Mouse (Mus musculus) gastrocnemius, postnatal 14 days (tissue): ENCODE results near the gene Sec24b. TPM values are rescaled to one million over a fixed set of nuclear protein-coding genes. Genes with fewer than 3 reads are reported as not detected.

ENCODE experiments used
- DNase-seq: peaks from one replicate; pipeline ENCODE4 v3.0.0; 2021; ENCODE audit warnings: mixed read lengths
- intact Hi-C: fragments of 180-260 bp; cut with DNase I; formaldehyde crosslinking; loops from one replicate; pipeline ENCODE4 v1.15.1; 2025; ENCODE audit warnings: low total_unique reads
- long read RNA-seq, 2 experiments: library from polyadenylated mRNA; stranded (forward); transcript quantifications; one replicate each; pipeline ENCODE4 v2.0.0; 2021
- total RNA-seq, 2 experiments: library from RNA; stranded (reverse); gene quantifications; 2 replicates each; pipeline ENCODE4 v1.2.3; 2021

Gene Sec24b
- 10 to 100 TPM; 20.8 to 21.8 TPM for total RNA-seq
- long read RNA-seq, experiment 1, full-length matches to known transcripts = 2 of 9 reads
- long read RNA-seq, experiment 1, partial matches to known transcripts = 5 of 9 reads
- long read RNA-seq, experiment 1, other reads (novel, unspliced or antisense) = 2 of 9 reads
- long read RNA-seq, experiment 2, full-length matches to known transcripts = 2 of 13 reads
- long read RNA-seq, experiment 2, partial matches to known transcripts = 6 of 13 reads
- long read RNA-seq, experiment 2, other reads (novel, unspliced or antisense) = 5 of 13 reads

GRCm38 (mm10) chr3:130061281-130061680, at the start of gene Sec24b:
Gene Sec24b, minus strand, starts transcription at chr3:130061553.
- intact Hi-C loops = no loop called here
- DNase-seq = no peak

GRCm38 (mm10) chr3:130104471-130104870, 43.1 kb upstream of the Sec24b start:
- intact Hi-C loops = no loop called here

DNA sequence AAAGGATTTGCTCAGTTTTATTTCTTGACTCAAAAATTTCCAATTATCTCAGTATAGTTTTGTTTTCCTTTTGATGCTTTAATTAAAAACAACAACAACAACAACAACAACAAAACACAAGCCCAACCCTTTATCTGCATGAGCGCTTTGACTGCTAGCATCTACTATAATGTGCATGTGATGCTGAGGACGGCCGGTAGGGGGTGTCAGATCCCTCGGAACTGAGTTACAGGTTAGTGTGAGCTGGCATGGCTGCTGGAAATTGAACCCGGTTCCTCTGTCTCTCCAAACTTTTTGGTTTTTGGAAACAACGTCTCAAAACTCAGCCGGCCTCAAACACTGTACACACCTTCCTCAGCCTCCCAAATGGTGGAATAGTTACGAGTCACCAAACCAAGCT, 42.1 kb upstream of the Sec24b start:
- intact Hi-C loops = no loop called here
- no peak for DNase-seq

More at GRCm38 (mm10) chr3:130104471-130104870, 43.1 kb upstream of the Sec24b start:
- DNase-seq = no peak

DNA sequence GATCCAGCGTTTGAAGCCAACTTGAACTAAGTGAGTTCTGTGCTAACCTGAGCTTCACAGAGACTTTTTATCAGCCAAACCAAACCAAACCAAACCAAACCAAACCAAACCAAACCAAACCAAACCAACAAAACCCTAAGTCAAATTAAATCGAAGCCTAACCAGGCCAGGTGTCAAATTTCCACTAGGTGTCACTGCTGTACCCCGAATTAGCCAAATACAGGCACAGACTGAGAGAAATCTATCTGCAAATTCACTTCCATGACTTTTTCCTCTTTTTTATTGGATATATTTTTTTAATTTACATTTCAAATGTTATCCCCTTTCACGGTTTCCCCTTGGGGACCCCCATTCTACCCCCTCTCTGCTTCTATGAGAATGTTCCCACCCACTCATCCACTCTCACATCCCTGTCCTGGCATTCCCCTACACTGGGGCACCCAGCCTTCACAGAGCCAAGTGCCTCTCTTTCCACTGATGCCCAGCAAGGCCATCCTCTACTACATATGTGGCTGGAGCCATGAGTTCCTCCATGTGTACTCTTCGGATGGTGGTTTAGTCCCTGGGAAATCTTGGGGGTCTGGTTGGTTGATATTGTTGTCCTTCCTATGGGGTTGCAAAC, 33.9 kb upstream of the Sec24b start:
- no peak for DNase-seq
- intact Hi-C loops = no loop called here

DNA sequence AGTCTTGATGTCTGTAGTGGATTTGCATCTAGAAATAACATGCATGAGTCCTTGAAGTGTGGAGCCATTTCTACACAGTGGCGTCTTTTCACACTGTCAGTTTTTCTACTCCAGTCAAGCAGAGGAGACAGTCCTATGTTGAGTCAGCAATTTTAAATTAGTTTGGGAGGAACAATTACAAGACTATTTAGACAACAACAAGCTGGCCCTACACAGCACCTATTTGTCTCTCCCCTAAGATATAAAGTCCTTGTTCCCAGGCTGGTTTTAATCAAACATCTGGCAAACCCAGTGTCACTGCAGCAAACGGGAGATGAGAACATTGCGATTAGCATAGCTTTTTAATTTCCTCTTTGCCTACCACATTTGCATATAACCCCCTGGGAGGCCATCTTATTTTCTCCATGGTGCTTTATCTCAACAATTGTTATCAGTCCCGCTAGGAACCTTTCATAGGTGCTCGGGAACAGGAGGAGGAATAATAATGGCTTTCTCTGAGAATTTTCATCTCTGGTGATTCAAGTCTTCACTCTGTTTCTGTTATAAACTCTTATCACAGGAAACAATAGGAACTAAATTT, 32.9 kb upstream of the Sec24b start:
- DNase-seq = no peak
- intact Hi-C loops = loop anchor here (5.0 kb wide), 2 partner anchors 478 to 598 kb away; no protein-coding TSS in a partner anchor

DNA sequence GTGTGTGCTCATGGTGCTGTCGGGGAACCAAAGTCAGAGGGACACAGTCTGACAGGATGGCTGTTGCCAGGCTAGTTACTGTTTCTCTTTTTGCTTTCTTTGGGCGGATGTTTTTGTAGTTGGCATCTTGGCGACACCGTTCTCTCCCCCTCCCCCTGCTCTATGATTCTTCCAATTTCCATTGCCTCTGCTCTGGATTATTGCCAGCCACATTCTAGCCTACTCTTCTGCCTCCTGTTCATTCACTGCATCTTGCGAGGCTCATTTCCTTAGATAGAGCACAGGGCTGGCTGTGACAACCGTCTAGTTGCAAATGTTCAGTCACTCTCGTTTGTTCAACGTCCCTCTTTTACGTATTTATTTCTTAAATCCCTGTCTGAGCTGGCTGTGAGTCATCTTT, 29.1 kb upstream of the Sec24b start:
- DNase-seq = no peak
- intact Hi-C loops = loop anchor here (5.0 kb wide), 2 partner anchors 482 to 602 kb away; no protein-coding TSS in a partner anchor

- intact Hi-C loops = no loop called here
- no peak for DNase-seq
Observed at GRCm38 (mm10) chr3:130088654-130089053, 27.3 kb upstream of the Sec24b start.

GRCm38 (mm10) chr3:130087466-130087865, 26.1 kb upstream of the Sec24b start:
- intact Hi-C loops = no loop called here
- no peak for DNase-seq

GRCm38 (mm10) chr3:130086372-130087080, 25.2 kb upstream of the Sec24b start:
- intact Hi-C loops = no loop called here
- DNase-seq = peak; percentile 57

DNA sequence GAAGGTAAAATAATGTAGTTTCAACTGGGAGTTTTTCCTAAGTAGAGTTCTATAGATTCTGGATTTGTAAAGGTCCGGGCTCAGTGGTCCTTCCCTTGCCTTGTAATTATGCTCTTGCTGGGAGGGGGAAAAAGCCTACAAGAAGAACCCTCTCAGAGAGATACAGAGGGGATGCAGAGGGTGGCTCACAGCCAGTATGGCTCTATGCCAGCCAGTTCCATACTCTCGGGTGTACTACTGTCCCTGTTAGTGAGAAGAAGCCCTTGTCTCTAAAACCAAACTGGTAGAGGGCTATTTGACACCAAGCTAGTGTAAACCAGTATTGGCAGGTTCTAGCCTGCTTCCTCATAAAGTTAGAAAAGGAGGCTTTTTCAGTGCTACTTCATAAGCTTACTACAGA, 22.0 kb upstream of the Sec24b start:
- no peak for DNase-seq
- intact Hi-C loops = no loop called here

DNA sequence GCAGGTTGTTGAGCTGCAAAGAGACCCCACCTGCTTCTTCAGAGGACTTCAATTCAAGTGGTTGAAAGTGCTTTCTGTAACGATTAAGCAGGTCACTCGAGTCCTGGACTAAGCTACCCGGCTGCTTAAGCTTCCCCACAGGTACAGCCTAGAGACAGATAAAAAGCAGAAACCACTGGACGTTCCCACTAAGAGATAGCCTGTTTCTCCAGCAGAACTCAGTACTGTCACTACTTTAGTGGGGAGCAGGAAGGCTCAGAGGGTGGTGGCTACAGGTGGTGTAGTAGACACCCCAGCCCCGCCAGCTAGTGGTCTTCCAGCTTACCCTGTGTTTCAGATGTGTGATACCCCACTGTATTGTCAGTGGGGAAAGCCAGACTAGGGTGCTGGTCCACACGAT, 19.3 kb upstream of the Sec24b start:
- intact Hi-C loops = no loop called here
- no peak for DNase-seq

DNA sequence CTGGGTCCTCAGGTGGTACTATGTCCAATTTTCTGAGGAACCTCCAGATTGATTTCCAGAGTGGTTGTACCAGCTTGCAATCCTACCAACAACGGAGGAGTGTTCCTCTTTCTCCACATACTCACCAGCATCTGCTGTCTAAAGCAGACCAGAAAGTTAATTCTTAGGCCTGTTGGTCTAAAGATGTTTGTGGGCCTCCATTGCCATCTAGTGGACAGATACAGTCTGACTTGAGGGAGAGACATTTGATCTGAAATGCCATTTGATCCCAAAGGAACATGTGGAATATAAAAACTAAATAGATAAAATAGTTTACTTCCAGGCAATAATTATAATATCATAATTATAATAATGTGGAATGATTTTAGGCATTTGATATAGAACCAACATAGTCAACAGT, 18.4 kb upstream of the Sec24b start:
- intact Hi-C loops = loop anchor here (2.0 kb wide), 1 partner anchor 161 kb away; no protein-coding TSS in a partner anchor
- peak; percentile 47 for DNase-seq

- DNase-seq = no peak
- intact Hi-C loops = no loop called here
Observed at GRCm38 (mm10) chr3:130077291-130077690, 15.9 kb upstream of the Sec24b start.

DNA sequence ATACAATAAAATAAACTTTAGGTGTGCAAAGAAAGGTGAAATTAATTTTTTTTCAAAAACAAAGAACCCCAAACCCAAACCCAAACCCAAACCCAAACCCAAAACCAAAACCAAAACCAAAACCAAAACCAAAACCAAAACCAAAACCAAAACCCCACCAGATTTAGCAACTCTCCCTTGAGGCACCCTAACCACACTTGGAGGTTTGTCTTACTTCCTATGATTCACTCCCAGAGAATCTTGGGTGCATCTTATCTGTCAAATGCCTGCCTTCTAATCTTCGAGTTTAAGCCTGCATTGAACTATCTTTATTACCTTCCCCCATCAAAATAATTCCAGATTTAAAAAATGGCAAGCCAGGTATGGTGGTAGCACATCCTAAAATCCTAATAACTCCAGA, 14.4 kb upstream of the Sec24b start:
- intact Hi-C loops = no loop called here

DNA sequence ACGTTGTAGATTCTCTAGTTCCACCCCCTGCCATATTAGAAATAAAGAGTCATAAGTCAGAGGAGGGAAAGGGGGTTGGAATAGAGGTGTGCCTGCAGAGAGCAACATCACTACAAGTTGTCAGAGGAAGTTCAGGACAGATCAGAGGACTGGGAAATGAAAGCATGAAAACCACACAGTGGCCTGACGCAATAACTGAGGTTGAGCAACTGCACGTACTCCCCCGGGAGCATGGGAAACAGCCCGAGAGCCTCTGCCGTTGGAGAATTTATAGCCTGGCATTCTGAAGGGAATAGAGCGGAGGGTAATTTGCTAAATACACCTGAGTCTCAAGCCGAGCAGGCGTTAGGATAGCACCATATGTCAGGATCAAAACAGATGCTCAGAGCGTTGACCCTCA, 11.7 kb upstream of the Sec24b start:
- no peak for DNase-seq
- intact Hi-C loops = no loop called here

More for the DNA sequence above, 14.4 kb upstream of the Sec24b start:
- DNase-seq = no peak

GRCm38 (mm10) chr3:130071918-130072317, 10.6 kb upstream of the Sec24b start:
- DNase-seq = no peak
- intact Hi-C loops = no loop called here

DNA sequence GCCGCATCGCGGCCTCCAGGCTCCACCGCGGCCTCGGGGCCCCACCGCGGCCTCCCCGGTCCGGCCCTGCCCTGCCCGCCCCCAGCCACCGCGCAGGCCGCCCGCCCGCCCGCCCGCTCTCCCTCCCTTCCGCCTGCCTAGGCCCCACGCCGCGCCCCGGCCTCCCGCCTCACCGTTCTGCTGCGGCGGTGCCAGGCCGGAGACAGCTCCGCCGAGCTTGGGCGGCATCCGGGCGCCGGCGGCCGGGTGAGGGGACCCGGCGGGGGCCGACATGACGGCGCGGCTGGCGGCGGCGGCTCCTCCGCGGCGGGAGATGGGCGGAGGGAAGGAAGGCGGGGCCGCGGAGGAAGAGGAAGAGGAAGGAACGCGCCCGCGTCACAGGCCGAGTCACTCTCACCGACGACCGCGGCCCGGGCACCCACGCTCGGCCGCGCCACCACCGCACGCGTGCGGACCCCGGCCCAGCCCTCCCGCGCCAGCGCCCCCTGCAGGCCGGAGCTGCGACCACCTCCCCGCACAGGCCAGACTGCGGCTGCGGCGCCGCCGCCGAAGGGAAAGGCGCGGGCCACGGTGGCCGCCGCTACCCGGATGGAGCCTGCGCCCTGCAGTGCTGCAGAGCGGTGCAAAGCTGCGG, 840 bp downstream of the Sec24b start:
- intact Hi-C loops = no loop called here

GRCm38 (mm10) chr3:130059805-130060395, 1.5 kb downstream of the Sec24b start:
- no peak for DNase-seq
- intact Hi-C loops = no loop called here

More for the DNA sequence above, 840 bp downstream of the Sec24b start:
- peak; percentile 82 for DNase-seq

DNA sequence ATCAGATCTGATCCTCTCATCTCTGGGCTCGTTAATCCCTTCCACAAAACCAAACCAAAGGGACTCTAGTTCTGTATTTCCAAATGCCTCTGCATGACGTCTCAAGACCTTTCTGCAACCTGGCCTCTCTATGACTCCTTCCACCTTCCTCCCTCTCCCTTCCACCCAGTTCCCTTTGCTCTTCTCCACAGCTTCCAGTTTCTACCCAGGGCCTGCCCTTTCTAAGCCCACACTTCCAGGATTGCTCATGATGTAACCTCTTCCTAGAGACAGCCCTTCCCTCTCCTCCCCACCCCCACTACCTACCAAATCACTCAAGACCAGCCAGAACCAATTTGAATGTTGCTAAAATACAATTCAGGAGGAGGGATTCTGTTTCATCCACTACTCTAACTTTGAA, 2.9 kb downstream of the Sec24b start:
- no peak for DNase-seq
- intact Hi-C loops = no loop called here
